Mouse (Mus musculus): ENCODE measurements around the gene Spink4.

GRCm38 (mm10) chr4:40908261-40908969 lies 11.4 kb upstream of the Spink4 start:
- TF ChIP-seq EP300 (IDR thresholded peaks at IDR 0.05; ENCODE audit: insufficient read depth, low read depth, low read length), result peak; percentile 15; the same call in 1 of the 2 replicates
- TF ChIP-seq CTCF (IDR thresholded peaks at IDR 0.05; ENCODE audit: low read depth, low read length), result no peak
- TF ChIP-seq POLR2A (IDR thresholded peaks at IDR 0.05; ENCODE audit: insufficient read depth, low read length), result no peak
